Mouse (Mus musculus) embryonic fibroblast, embryonic 13.5 days (primary cell): ENCODE data around the gene Zfp653.

Source experiments
- CTCF ChIP-seq: IDR thresholded peaks from 2 replicates; pipeline ENCODE4 v1.5.1; 2011; ENCODE audit warnings: mild to moderate bottlenecking, control low read depth, low read length, moderate library complexity, borderline replicate concordance; ENCODE audit not compliant: insufficient read depth
- POLR2A ChIP-seq: IDR thresholded peaks from 2 replicates; pipeline ENCODE4 v1.6.1; 2011; ENCODE audit warnings: low read depth, mild to moderate bottlenecking, control low read depth, low read length, moderate library complexity

- TF ChIP-seq POLR2A (no peak), CTCF (no peak)
Measured at GRCm38 (mm10) chr9:22119543-22119942, 48.4 kb upstream of the Zfp653 start.
